In the genomic region with DNA sequence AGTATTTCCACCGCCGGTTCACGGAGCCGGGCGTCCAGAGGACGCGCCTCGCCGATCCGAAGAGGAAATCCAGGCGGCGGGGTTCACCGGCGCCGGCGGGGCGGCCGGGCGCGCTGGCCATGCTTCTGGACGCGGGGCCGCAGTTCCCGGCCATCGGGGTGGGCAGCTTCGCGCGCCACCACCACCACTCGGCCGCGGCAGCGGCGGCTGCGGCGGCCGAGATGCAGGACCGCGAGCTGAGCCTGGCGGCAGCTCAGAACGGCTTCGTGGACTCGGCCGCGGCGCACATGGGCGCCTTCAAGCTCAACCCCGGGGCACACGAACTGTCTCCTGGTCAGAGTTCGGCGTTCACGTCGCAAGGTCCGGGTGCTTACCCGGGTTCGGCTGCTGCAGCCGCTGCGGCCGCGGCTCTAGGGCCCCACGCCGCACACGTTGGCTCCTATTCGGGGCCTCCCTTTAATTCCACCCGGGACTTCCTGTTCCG, we compare ENCODE assay signal across 8 mouse cellular contexts. TPM values are rescaled to one million over a fixed set of nuclear protein-coding genes. Genes with fewer than 3 reads are reported as not detected.
A peak's percentile ranks its signal among the peaks of the same experiment; 100 is the strongest.
DNase-seq lines count a peak whose midpoint lies in the region; ATAC-seq lines count a peak whose summit lies in the region.

No protein-coding gene starts in this region.

- H3K4me2 ChIP-seq in limb, embryonic 11.5 days (ENCODE audit: low read depth, severe bottlenecking) = peak overlapping the region; percentile 75
- H3K4me2 ChIP-seq in neural tube, embryonic 14.5 days (ENCODE audit: low read depth, low read length) = peak overlapping the region; percentile 49

- H3K9me3 ChIP-seq in limb, embryonic 11.5 days (ENCODE audit: control insufficient read depth, low read length) = no peaks in the 10 kb centered on the region
- H3K9me3 ChIP-seq in neural tube, embryonic 14.5 days (ENCODE audit: control insufficient read depth, low read length) = no peaks in the 10 kb centered on the region

- DNase-seq in CD4-positive, CD25-positive, alpha-beta regulatory T cell, adult 2 months (ENCODE audit: low read depth, low spot score) = peak; percentile 26
- DNase-seq in retina, embryonic 14.5 days (ENCODE audit: low spot score) = peak; percentile 33
- DNase-seq in retina, postnatal 1 day = no peak
- DNase-seq in limb, embryonic 11.5 days (ENCODE audit: low spot score) = peak; percentile 69
- DNase-seq in gastrocnemius, adult 8-10 months (ENCODE audit: low spot score in 2 of 2) = no peak
- no peak for DNase-seq in gastrocnemius, adult 18-20 months (ENCODE audit: low spot score)

- peaks cover 12% of the 10 kb centered on the region for H3K27me3 ChIP-seq in limb, embryonic 11.5 days (ENCODE audit: control insufficient read depth, insufficient read depth, low read length)
- H3K27me3 ChIP-seq in neural tube, embryonic 14.5 days (ENCODE audit: control insufficient read depth, insufficient read depth, low read length) = peaks cover 11% of the 10 kb centered on the region

- ATAC-seq in CD4-positive, CD25-positive, alpha-beta regulatory T cell, adult 4 months = no peak
- ATAC-seq in limb, embryonic 11.5 days (ENCODE audit: insufficient number of reproducible peaks, low FRiP score, low TSS enrichment, low read depth) = no peak
- ATAC-seq in neural tube, embryonic 14.5 days (ENCODE audit: low read depth) = peak; percentile 13; the same call in 1 of the 2 replicates

- no peaks in the 10 kb centered on the region for H3K36me3 ChIP-seq in limb, embryonic 11.5 days (ENCODE audit: control insufficient read depth, insufficient read depth, low read length)
- no peaks in the 10 kb centered on the region for H3K36me3 ChIP-seq in neural tube, embryonic 14.5 days (ENCODE audit: control insufficient read depth, insufficient read depth, low read length)

- peak overlapping the region; percentile 99 for H3K27ac ChIP-seq in limb, embryonic 11.5 days (replicated peaks; ENCODE audit: low read depth, low read length)
- peak overlapping the region; percentile 87 for H3K27ac ChIP-seq in neural tube, embryonic 14.5 days (ENCODE audit: low read depth, low read length)

- H3K9ac ChIP-seq in limb, embryonic 11.5 days (ENCODE audit: low read length) = peak overlapping the region; percentile 97
- H3K9ac ChIP-seq in neural tube, embryonic 14.5 days (replicated peaks; ENCODE audit: low read depth, low read length) = peak overlapping the region; percentile 70

- peaks cover 14% of the 10 kb centered on the region for H3K4me1 ChIP-seq in limb, embryonic 11.5 days (ENCODE audit: control insufficient read depth, insufficient read depth, low read length)
- peaks cover 8% of the 10 kb centered on the region for H3K4me1 ChIP-seq in neural tube, embryonic 14.5 days (ENCODE audit: control insufficient read depth, insufficient read depth, low read length)

- H3K4me3 ChIP-seq in limb, embryonic 11.5 days (ENCODE audit: low read depth, low read length) = peak overlapping the region; percentile 77
- peak overlapping the region; percentile 46 for H3K4me3 ChIP-seq in neural tube, embryonic 14.5 days (ENCODE audit: low read depth, low read length)

- under 1% methylated on average over 65 of the region's 65 CpGs for WGBS in limb, embryonic 11.5 days
- WGBS in neural tube, embryonic 14.5 days = under 1% methylated on average over 65 of the region's 65 CpGs

RNA-seq across cellular contexts. Expression of gene Zic2, which starts 0.4 kb away (rescaled TPM):
- not detected for polyA plus RNA-seq in CD4-positive, CD25-positive, alpha-beta regulatory T cell, adult 4 months (2017; shearing (Covaris generic))
- polyA plus RNA-seq in limb, embryonic 11.5 days (2014; fragmentation: Nextera tagmentation; extraction: Ambion mirVana) = 5.1 and 5.6 TPM in 2 replicates
- polyA plus RNA-seq in neural tube, embryonic 14.5 days (2014; fragmentation: Nextera tagmentation; extraction: Ambion mirVana) = 6.5 and 9.4 TPM in 2 replicates
- not detected for total RNA-seq in gastrocnemius, adult 8-10 months (2022)
- not detected for total RNA-seq in gastrocnemius, adult 18-20 months (2021)

RNA-seq across cellular contexts. Expression of gene Zic5, which starts 10.1 kb away (rescaled TPM):
- not detected for polyA plus RNA-seq in CD4-positive, CD25-positive, alpha-beta regulatory T cell, adult 4 months (2017; shearing (Covaris generic))
- polyA plus RNA-seq in limb, embryonic 11.5 days (2014; fragmentation: Nextera tagmentation; extraction: Ambion mirVana) = 11.3 and 12.5 TPM in 2 replicates
- polyA plus RNA-seq in neural tube, embryonic 14.5 days (2014; fragmentation: Nextera tagmentation; extraction: Ambion mirVana) = 7.8 and 7.9 TPM in 2 replicates
- not detected for total RNA-seq in gastrocnemius, adult 8-10 months (2022)
- total RNA-seq in gastrocnemius, adult 18-20 months (2021) = not detected

RNA-seq across cellular contexts. Expression of gene Gm10837, which starts 14.8 kb away (rescaled TPM):
- polyA plus RNA-seq in CD4-positive, CD25-positive, alpha-beta regulatory T cell, adult 4 months (2017; shearing (Covaris generic)) = not detected
- 0.16 and 0.19 TPM in 2 replicates for polyA plus RNA-seq in limb, embryonic 11.5 days (2014; fragmentation: Nextera tagmentation; extraction: Ambion mirVana)
- 0.35 and 0.45 TPM in 2 replicates for polyA plus RNA-seq in neural tube, embryonic 14.5 days (2014; fragmentation: Nextera tagmentation; extraction: Ambion mirVana)
- not detected for total RNA-seq in gastrocnemius, adult 8-10 months (2022)
- not detected for total RNA-seq in gastrocnemius, adult 18-20 months (2021)

RNA-seq across cellular contexts. Expression of gene Gm5089, which starts 24.7 kb away (rescaled TPM):
- not detected for polyA plus RNA-seq in CD4-positive, CD25-positive, alpha-beta regulatory T cell, adult 4 months (2017; shearing (Covaris generic))
- 0.24 and 0.33 TPM in 2 replicates for polyA plus RNA-seq in limb, embryonic 11.5 days (2014; fragmentation: Nextera tagmentation; extraction: Ambion mirVana)
- polyA plus RNA-seq in neural tube, embryonic 14.5 days (2014; fragmentation: Nextera tagmentation; extraction: Ambion mirVana) = 0.27 and 0.81 TPM in 2 replicates
- not detected for total RNA-seq in gastrocnemius, adult 8-10 months (2022)
- not detected for total RNA-seq in gastrocnemius, adult 18-20 months (2021)

RNA-seq across cellular contexts. Expression of gene Pcca, which starts 58.5 kb away (rescaled TPM):
- polyA plus RNA-seq in CD4-positive, CD25-positive, alpha-beta regulatory T cell, adult 4 months (2017; shearing (Covaris generic)) = 10 to 100 TPM; 18.7 to 20.9 TPM
- 36.4 and 38.8 TPM in 2 replicates for polyA plus RNA-seq in limb, embryonic 11.5 days (2014; fragmentation: Nextera tagmentation; extraction: Ambion mirVana)
- 27.7 and 29.4 TPM in 2 replicates for polyA plus RNA-seq in neural tube, embryonic 14.5 days (2014; fragmentation: Nextera tagmentation; extraction: Ambion mirVana)
- 10 to 100 TPM; 39.4 to 45.6 (median 43.6) TPM for total RNA-seq in gastrocnemius, adult 8-10 months (2022)
- 10 to 100 TPM; 52.4 to 56.0 TPM for total RNA-seq in gastrocnemius, adult 18-20 months (2021)

Comparison
In these comparisons a context has a peak if more than half of its experiments do, and no peak if none do; other contexts are left out.
1. DNase-seq: peak in CD4-positive, CD25-positive, alpha-beta regulatory T cell, adult 2 months (single experiment), retina, embryonic 14.5 days (single experiment) and limb, embryonic 11.5 days (single experiment); none in retina, postnatal 1 day (single experiment), gastrocnemius, adult 8-10 months (0 of 2) and gastrocnemius, adult 18-20 months (single experiment).